Mouse (Mus musculus) 416B (cell line): ENCODE results near the gene Pp2d1.
"Not testable (repeated sequence)": the region's sequence is repeated elsewhere in the genome, so short reads cannot be mapped to it uniquely, and the experiment has no call there.

Experiments
- DNase-seq: peaks from one replicate; pipeline ENCODE4 v3.0.0; 2011; ENCODE audit warnings: low read depth

Pp2d1 gene

DNA sequence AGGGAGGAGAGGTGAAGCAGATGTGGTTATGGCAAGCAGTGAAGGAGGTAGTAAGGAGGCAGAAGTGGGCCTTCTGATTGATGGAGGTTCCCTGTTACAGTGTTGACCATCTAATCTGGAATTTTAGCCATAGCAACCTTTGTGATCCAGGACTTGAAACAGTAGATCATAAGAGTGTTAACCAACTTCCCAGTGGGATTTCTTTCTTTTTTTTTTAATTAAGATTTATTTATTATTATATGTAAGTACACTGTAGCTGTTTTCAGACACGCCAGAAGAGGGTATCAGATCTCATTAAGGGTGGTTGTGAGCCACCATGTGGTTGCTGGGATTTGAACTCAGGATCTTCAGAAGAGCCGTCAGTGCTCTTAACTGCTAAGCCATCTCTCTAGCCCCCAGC lies at the start of gene Pp2d1:
TSS of gene Pp2d1 (minus strand) at position 101 of the 400 bp plus-strand sequence.
- DNase-seq = not testable (repeated sequence)

- DNase-seq = peak; percentile 65
Observed at GRCm38 (mm10) chr17:53588097-53588855, 49.0 kb upstream of the Pp2d1 start.

- DNase-seq = peak; percentile 99
Observed at GRCm38 (mm10) chr17:53587074-53587851, 48.0 kb upstream of the Pp2d1 start.

DNA sequence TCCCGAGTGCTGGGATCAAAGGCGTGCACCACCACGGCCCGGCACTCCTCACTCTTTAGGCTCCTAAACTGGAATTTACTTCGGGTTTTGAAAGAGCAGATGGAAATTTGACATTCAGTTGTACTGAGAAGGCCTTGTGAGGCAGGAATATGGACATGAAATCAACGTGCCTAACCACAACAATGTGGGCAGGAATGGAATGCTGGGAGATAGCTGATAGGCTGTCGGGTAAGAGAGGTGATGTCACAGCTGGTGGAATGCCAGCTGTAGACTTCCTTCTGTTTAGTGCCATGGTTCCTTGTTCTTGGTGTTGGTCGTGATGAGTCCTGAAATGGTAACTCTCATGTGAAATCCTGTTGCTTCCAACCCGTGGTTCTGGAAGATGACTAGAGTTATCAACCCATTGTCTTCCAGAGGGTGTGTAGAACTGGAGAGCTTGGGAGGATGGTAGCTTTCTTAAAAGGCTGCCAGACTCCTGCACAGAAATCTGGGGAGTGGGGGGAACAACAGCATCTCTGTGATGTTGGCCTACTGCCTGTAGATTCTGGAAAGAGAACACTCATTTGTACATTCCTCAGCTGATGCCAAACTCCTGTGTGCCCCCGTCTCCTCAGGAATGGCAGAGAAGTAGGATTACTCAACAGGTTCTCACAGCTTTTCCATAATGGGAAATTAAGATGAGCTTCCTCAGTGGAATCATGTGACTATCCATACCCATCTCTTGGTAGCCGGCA lies 44.8 kb upstream of the Pp2d1 start:
- peak; percentile 62 for DNase-seq

- no peak for DNase-seq
Observed at GRCm38 (mm10) chr17:53582805-53583204, 43.6 kb upstream of the Pp2d1 start.

GRCm38 (mm10) chr17:53582026-53582585 lies 42.9 kb upstream of the Pp2d1 start:
- DNase-seq = peak; percentile 69

DNA sequence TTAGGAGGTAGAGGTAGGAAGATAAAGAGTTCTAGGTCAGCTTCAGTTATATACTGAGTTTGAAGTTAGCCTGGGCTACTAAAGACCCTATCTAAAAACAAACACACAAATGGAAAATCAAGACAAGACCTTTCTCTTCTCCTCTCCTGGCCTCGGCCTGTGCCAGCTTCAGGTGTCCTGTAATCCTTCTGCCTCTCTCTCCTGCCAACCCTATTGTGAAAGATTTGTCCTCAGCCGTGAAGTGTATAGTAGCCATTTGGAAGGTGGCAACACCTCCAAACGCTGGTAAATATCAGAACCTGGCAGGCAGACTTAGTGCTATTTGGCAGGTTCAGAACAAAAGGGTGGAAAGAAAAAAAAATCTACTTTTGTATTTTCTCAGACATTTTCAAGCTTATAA lies 41.0 kb upstream of the Pp2d1 start:
- no peak for DNase-seq

DNA sequence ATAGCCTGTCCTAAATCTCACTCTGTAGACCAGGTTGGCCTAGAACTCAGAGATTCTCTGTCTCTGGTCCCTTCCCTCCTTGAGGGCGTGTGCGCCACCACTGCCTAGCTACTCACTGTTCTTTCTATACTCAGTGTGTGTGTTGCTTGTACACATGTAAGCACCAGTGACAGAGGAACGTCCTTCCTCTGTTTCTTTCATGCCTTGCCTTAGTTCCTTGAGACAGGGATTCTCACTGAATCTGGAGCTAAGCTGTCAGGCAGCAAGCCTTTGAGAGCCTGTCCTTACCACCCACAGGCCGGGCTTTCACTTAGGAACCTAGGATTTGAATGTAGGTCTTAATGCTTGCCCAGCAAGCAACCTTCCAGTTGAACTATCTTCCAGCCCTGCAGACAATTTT lies 40.4 kb upstream of the Pp2d1 start:
- no peak for DNase-seq

DNA sequence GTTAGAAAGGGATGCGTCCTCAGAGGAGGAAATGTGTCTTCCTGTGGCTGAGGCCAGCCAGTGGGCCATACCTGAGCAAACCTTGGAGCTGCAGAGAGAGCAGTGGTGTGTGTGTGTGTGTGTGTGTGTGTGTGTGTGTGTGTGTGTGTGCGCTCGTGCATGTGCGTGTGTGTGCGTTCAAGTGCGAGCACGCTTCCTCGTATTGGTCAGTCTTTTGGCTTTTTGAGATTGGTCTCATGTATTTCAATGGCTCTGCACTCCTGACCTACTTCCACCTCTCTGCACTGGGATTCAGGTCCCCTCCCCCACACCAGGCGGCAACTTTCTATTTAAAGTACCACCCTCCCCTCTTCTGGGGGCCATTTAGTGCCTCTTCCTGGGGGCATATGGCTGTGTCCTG lies 39.5 kb upstream of the Pp2d1 start:
- no peak for DNase-seq

DNA sequence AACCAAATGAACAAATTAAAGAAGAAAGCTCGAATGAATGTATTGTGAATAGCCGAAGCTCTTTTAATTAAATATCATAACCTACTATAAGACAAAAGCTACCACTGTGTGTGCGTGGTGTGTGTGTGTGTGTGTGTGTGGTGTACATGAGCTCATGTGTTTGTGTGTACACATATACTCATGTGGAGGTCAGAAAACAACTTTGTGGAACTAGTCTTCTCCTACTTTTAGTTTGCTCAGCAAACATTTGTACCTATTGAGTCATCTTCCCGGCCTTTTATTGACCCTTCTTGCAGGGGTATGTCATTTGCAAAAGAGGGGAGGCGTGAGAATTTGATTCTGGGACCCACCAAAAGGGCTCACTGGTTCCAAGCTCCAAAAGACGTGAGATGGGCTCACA lies 39.0 kb upstream of the Pp2d1 start:
- no peak for DNase-seq

- peak; percentile 80 for DNase-seq
Observed at GRCm38 (mm10) chr17:53577754-53578153, 38.5 kb upstream of the Pp2d1 start.

- no peak for DNase-seq
Observed at GRCm38 (mm10) chr17:53577151-53577550, 37.9 kb upstream of the Pp2d1 start.

GRCm38 (mm10) chr17:53573019-53573556 lies 33.8 kb upstream of the Pp2d1 start:
- no peak for DNase-seq

DNA sequence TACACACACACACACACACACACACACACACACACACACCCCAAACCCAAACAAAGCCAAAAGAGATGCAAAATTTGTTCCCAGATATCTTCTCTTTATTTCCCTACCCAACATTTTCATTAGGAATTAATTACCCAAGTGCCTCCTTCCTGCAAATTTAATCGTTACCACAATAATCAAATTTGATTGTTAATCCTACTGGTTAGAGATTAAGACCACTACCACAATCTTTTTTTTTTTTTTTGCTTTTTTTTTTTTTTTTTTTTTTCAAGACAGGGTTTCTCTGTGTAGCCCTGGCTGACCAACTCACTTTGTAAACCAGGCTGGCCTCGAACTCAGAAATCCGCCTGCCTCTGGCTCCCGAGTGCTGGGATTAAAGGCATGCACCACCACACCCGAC lies 31.7 kb upstream of the Pp2d1 start:
- not testable (repeated sequence) for DNase-seq

- peak; percentile 96 for DNase-seq
Observed at GRCm38 (mm10) chr17:53570361-53570875, 31.2 kb upstream of the Pp2d1 start.

- DNase-seq = peak; percentile 91
Observed at GRCm38 (mm10) chr17:53569829-53570228, 30.6 kb upstream of the Pp2d1 start.

- peak; percentile 60 for DNase-seq
Observed at GRCm38 (mm10) chr17:53568734-53569386, 29.6 kb upstream of the Pp2d1 start.

DNA sequence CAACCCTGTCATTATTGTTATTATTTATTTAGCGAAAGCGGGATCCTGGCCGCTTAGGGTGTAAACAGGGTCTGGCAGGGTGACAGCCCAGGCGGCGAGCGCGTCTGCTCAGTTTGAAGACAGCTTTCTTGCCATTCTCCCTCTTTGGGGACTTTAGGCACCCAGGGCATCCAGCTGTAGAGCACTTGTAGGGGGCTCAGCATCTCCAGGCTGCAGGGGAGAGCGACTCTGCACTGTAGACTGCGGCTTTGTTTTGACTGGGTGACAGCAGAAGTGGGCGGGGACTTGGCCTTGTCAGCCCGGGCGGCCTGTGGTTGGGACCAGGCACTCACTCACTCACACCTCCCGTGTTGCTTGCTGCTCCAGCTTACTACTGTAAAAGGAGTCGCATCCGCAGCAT lies 28.9 kb upstream of the Pp2d1 start:
- peak; percentile 90 for DNase-seq

- DNase-seq = peak; percentile 41
Observed at GRCm38 (mm10) chr17:53567346-53568101, 28.3 kb upstream of the Pp2d1 start.

- no peak for DNase-seq
Observed at GRCm38 (mm10) chr17:53566919-53567345, 27.7 kb upstream of the Pp2d1 start.
